Mouse (Mus musculus) liver, adult 2 months (tissue): ENCODE results near the gene Syt6.

ENCODE experiments used
- CTCF ChIP-seq: fragments of 200-500 bp; IDR thresholded peaks from 2 replicates; pipeline ENCODE4 v1.5.1; 2011; ENCODE audit warnings: low read depth, low read length, control low read depth
- POLR2A ChIP-seq: fragments of 200-500 bp; IDR thresholded peaks from 2 replicates; pipeline ENCODE4 v1.6.1; 2011; ENCODE audit warnings: low read length, control low read depth; ENCODE audit not compliant: insufficient read depth; ENCODE audit errors: extremely low read depth

DNA sequence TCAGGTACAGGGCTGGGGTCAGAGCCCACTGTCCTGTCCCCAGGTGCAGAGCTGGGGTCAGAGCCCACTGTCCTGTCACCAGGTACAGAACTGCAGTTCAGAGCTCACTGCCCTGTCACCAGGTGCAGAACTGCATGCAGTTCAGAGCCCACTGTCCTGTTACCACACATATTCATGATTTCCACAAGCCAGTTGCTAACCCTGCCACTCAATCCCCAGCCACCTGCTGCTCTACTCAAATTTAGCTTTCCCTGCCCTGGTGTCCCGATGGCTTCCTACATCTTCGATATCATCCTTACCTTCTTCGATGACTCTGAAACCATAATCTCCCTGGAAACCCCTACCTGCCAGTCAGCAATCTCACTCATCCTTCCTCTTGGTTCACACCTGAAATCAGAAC lies 88.4 kb downstream of the Syt6 start:
- no peak for TF ChIP-seq CTCF
- no peak for TF ChIP-seq POLR2A
